Mouse (Mus musculus): Measurements from ENCODE around the gene Fmo1.

DNA sequence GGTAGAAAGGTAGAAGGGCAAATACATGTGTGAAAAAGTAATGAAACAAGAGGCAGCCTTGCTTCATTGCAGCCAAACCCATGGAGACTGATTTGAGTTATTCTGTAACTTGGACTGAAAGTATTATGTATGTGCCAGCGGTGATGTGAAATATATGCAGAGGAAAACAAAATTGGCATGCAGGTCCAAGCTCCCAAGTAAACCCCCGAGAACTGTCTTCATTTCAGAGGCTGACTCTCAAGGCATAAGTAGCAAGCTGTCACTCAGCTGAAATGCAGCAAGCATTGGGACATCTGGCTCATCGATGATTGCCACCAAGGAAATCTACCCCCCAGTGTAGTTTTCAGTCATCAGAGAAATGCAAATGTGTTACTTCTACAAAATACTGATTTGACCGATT lies 81.2 kb downstream of the Fmo1 start:
- TF ChIP-seq TAL1 (IDR thresholded peaks at IDR 0.05; ENCODE audit: low read length): no peak
- no peak for TF ChIP-seq GATA1 (IDR thresholded peaks at IDR 0.05; ENCODE audit: low read length)

Measured in erythroblast, embryonic 14.5 days (primary cell).